Mouse (Mus musculus): ENCODE results near the gene Twf1.

The Twf1 gene

GRCm38 (mm10) chr15:94589219-94590075 lies at the start of gene Twf1:
Twf1 (minus strand) TSS chr15:94589889.
- peak; percentile 97 for DNase-seq (ENCODE audit: low read depth, low spot score)

GRCm38 (mm10) chr15:94639126-94639525 lies 49.4 kb upstream of the Twf1 start:
- no peak for DNase-seq (ENCODE audit: low read depth, low spot score)

- no peak for DNase-seq (ENCODE audit: low read depth, low spot score)
Observed at GRCm38 (mm10) chr15:94638207-94638606, 48.5 kb upstream of the Twf1 start.

- no peak for DNase-seq (ENCODE audit: low read depth, low spot score)
Observed at GRCm38 (mm10) chr15:94634524-94634923, 44.8 kb upstream of the Twf1 start.

- DNase-seq (ENCODE audit: low read depth, low spot score) = no peak
Observed at GRCm38 (mm10) chr15:94630553-94630952, 40.9 kb upstream of the Twf1 start.

GRCm38 (mm10) chr15:94628830-94629601 lies 39.3 kb upstream of the Twf1 start, which contains the start of gene Tmem117:
Tmem117 (plus strand) TSS chr15:94629232.
- DNase-seq (ENCODE audit: low read depth, low spot score) = no peak

GRCm38 (mm10) chr15:94628463-94628829 lies 38.8 kb upstream of the Twf1 start:
- no peak for DNase-seq (ENCODE audit: low read depth, low spot score)

- no peak for DNase-seq (ENCODE audit: low read depth, low spot score)
Observed at GRCm38 (mm10) chr15:94620909-94621308, 31.2 kb upstream of the Twf1 start.

GRCm38 (mm10) chr15:94616036-94616435 lies 26.3 kb upstream of the Twf1 start:
- no peak for DNase-seq (ENCODE audit: low read depth, low spot score)

- DNase-seq (ENCODE audit: low read depth, low spot score) = no peak
Observed at GRCm38 (mm10) chr15:94607768-94608167, 18.1 kb upstream of the Twf1 start.

- peak; percentile 61 for DNase-seq (ENCODE audit: low read depth, low spot score)
Observed at GRCm38 (mm10) chr15:94602441-94602840, 12.8 kb upstream of the Twf1 start.

GRCm38 (mm10) chr15:94601339-94601738 lies 11.7 kb upstream of the Twf1 start:
- DNase-seq (ENCODE audit: low read depth, low spot score) = peak; percentile 73

GRCm38 (mm10) chr15:94600145-94600707 lies 10.5 kb upstream of the Twf1 start:
- no peak for DNase-seq (ENCODE audit: low read depth, low spot score)

GRCm38 (mm10) chr15:94593586-94593985 lies 3.9 kb upstream of the Twf1 start:
- DNase-seq (ENCODE audit: low read depth, low spot score) = no peak

- DNase-seq (ENCODE audit: low read depth, low spot score) = no peak
Observed at GRCm38 (mm10) chr15:94591356-94591755, 1.7 kb upstream of the Twf1 start.

GRCm38 (mm10) chr15:94590083-94590482 lies 394 bp upstream of the Twf1 start:
- DNase-seq (ENCODE audit: low read depth, low spot score) = no peak

- peak; percentile 47 for DNase-seq (ENCODE audit: low read depth, low spot score)
Observed at GRCm38 (mm10) chr15:94587826-94588715, 1.6 kb downstream of the Twf1 start.

GRCm38 (mm10) chr15:94584738-94585137 lies 5.0 kb downstream of the Twf1 start:
- DNase-seq (ENCODE audit: low read depth, low spot score) = peak; percentile 27

- no peak for DNase-seq (ENCODE audit: low read depth, low spot score)
Observed at GRCm38 (mm10) chr15:94583153-94583552, 6.5 kb downstream of the Twf1 start.

GRCm38 (mm10) chr15:94582000-94582593 lies 7.6 kb downstream of the Twf1 start:
- DNase-seq (ENCODE audit: low read depth, low spot score) = no peak
